Mouse (Mus musculus): ENCODE data around the gene Uqcrfs1. TPM values are rescaled to one million over a fixed set of nuclear protein-coding genes. Genes with fewer than 3 reads are reported as not detected.

The Uqcrfs1 gene
- total RNA-seq (2021) = 100 to 1,000 TPM; 344 to 438 TPM
- long read RNA-seq, experiment 1, transcript Uqcrfs1-201 (2 exons, 1,363 nt) = major isoform, 643 of 649 reads
- long read RNA-seq, experiment 1, partial matches to known transcripts = 0 of 649 reads
- long read RNA-seq, experiment 1, other reads (novel, unspliced or antisense) = 6 of 649 reads
- long read RNA-seq, experiment 2, transcript Uqcrfs1-201 (2 exons, 1,363 nt) = major isoform, 964 of 975 reads
- long read RNA-seq, experiment 2, partial matches to known transcripts = 11 of 975 reads
- long read RNA-seq, experiment 2, other reads (novel, unspliced or antisense) = 0 of 975 reads

GRCm38 (mm10) chr13:30544856-30545604, at the start of gene Uqcrfs1:
Gene Uqcrfs1 (minus strand): TSS chr13:30545362.
- peak; percentile 100 for DNase-seq

GRCm38 (mm10) chr13:30585786-30586185, 40.6 kb upstream of the Uqcrfs1 start:
- no peak for DNase-seq

- DNase-seq = no peak
Measured at GRCm38 (mm10) chr13:30582541-30582940, 37.4 kb upstream of the Uqcrfs1 start.

GRCm38 (mm10) chr13:30578806-30579205, 33.6 kb upstream of the Uqcrfs1 start:
- DNase-seq = no peak

- no peak for DNase-seq
Measured at GRCm38 (mm10) chr13:30576819-30577218, 31.7 kb upstream of the Uqcrfs1 start.

GRCm38 (mm10) chr13:30572971-30573370, 27.8 kb upstream of the Uqcrfs1 start:
- no peak for DNase-seq

GRCm38 (mm10) chr13:30570182-30570581, 25.0 kb upstream of the Uqcrfs1 start:
- DNase-seq = no peak

- no peak for DNase-seq
Measured at GRCm38 (mm10) chr13:30567571-30567970, 22.4 kb upstream of the Uqcrfs1 start.

- peak; percentile 37 for DNase-seq
Measured at GRCm38 (mm10) chr13:30566767-30567166, 21.6 kb upstream of the Uqcrfs1 start.

- DNase-seq = no peak
Measured at GRCm38 (mm10) chr13:30560603-30561002, 15.4 kb upstream of the Uqcrfs1 start.

GRCm38 (mm10) chr13:30560052-30560451, 14.9 kb upstream of the Uqcrfs1 start:
- no peak for DNase-seq

GRCm38 (mm10) chr13:30557751-30558150, 12.6 kb upstream of the Uqcrfs1 start:
- DNase-seq = no peak

GRCm38 (mm10) chr13:30553051-30553587, 8.0 kb upstream of the Uqcrfs1 start:
- DNase-seq = no peak

GRCm38 (mm10) chr13:30549339-30549738, 4.2 kb upstream of the Uqcrfs1 start:
- DNase-seq = no peak

- peak; percentile 87 for DNase-seq
Measured at GRCm38 (mm10) chr13:30548835-30549234, 3.7 kb upstream of the Uqcrfs1 start.

- DNase-seq = peak; percentile 53
Measured at GRCm38 (mm10) chr13:30530761-30531160, 14.4 kb downstream of the Uqcrfs1 start.

- DNase-seq = peak; percentile 25
Measured at GRCm38 (mm10) chr13:30524961-30525360, 20.2 kb downstream of the Uqcrfs1 start.

- DNase-seq = peak; percentile 19
Measured at GRCm38 (mm10) chr13:30523971-30524370, 21.2 kb downstream of the Uqcrfs1 start.

GRCm38 (mm10) chr13:30523246-30523891, 21.8 kb downstream of the Uqcrfs1 start:
- DNase-seq = no peak

GRCm38 (mm10) chr13:30521282-30521902, 23.8 kb downstream of the Uqcrfs1 start:
- DNase-seq = no peak

GRCm38 (mm10) chr13:30518191-30518590, 27.0 kb downstream of the Uqcrfs1 start:
- no peak for DNase-seq

GRCm38 (mm10) chr13:30507651-30508050, 37.5 kb downstream of the Uqcrfs1 start:
- DNase-seq = no peak
